Mouse (Mus musculus) heart, embryonic 15.5 days (tissue): ENCODE results near the gene Emd. TPM values are rescaled to one million over a fixed set of nuclear protein-coding genes. Genes with fewer than 3 reads are reported as not detected.

Experiments
- ATAC-seq: fragments of 200-750 bp; cut with Nextera tagmentation; replicated peaks from 2 replicates; pipeline ENCODE4 v1.8.0; 2017; ENCODE audit warnings: low read depth, moderate TSS enrichment; ENCODE audit not compliant: insufficient number of reproducible peaks, insufficient read depth, low FRiP score
- H3K27ac ChIP-seq: fragments of 300-500 bp; sonication (generic); 2 replicates; pipeline ENCODE4 v1.5.1; 2015; ENCODE audit warnings: mild to moderate bottlenecking, inconsistent platforms
- H3K27me3 ChIP-seq: fragments of 300-500 bp; sonication (generic); 2 replicates; pipeline ENCODE4 v1.6.1; 2015; ENCODE audit warnings: inconsistent platforms
- H3K36me3 ChIP-seq: fragments of 300-500 bp; sonication (generic); 2 replicates; pipeline ENCODE4 v1.6.1; 2015; ENCODE audit warnings: mild to moderate bottlenecking, inconsistent platforms
- H3K4me1 ChIP-seq: fragments of 300-500 bp; sonication (generic); replicated peaks from 2 replicates; pipeline ENCODE4 v1.6.1; 2015; ENCODE audit warnings: inconsistent platforms
- H3K4me2 ChIP-seq: fragments of 300-500 bp; sonication (generic); 2 replicates; pipeline ENCODE4 v1.6.1; 2015; ENCODE audit warnings: inconsistent platforms, mild to moderate bottlenecking, moderate library complexity
- H3K4me3 ChIP-seq: fragments of 300-500 bp; sonication (generic); 2 replicates; pipeline ENCODE4 v1.5.1; 2015; ENCODE audit warnings: mild to moderate bottlenecking, inconsistent platforms
- H3K9ac ChIP-seq: fragments of 300-500 bp; sonication (generic); 2 replicates; pipeline ENCODE4 v1.6.1; 2015; ENCODE audit warnings: mild to moderate bottlenecking, inconsistent platforms
- H3K9me3 ChIP-seq: fragments of 300-500 bp; sonication (generic); replicated peaks from 2 replicates; pipeline ENCODE4 v1.6.1; 2016; ENCODE audit warnings: inconsistent platforms
- WGBS: fragments of 180-500 bp; shearing (Covaris S2); methylation state at CpG from one replicate; pipeline ENCODE4 v1.1.7; 2015; ENCODE audit warnings: mixed read lengths; 5-methylcytosine and 5-hydroxymethylcytosine counted together
- polyA plus RNA-seq: library from polyadenylated mRNA; unstranded; fragments of >200 nt; fragmentation: Nextera tagmentation; extraction: Ambion mirVana; gene quantifications from 2 replicates; pipeline ENCODE4 v1.2.1, GENCODE M21; 2015

Gene Emd
- polyA plus RNA-seq, 1 experiment from 2014 or later, result 14.9 TPM

GRCm38 (mm10) chrX:74246213-74246681 is 8.2 kb upstream of the Emd start:
- Histone ChIP-seq H3K36me3 (peaks cover 19% of the 10 kb centered on the region), H3K27ac (peak overlapping the region; percentile 91), H3K4me1 (peaks cover 19% of the 10 kb centered on the region), H3K9me3 (no peaks in the 10 kb centered on the region), H3K4me3 (peak overlapping the region; percentile 64), H3K9ac (peak overlapping the region; percentile 69), H3K27me3 (no peaks in the 10 kb centered on the region), H3K4me2 (peak overlapping the region; percentile 70)
- peak; percentile 86 for ATAC-seq
- 16% methylated on average over 38 of the region's 38 CpGs for WGBS

GRCm38 (mm10) chrX:74246693-74247092 is 7.8 kb upstream of the Emd start:
- Histone ChIP-seq H3K4me1 (peaks cover 19% of the 10 kb centered on the region), H3K36me3 (peaks cover 15% of the 10 kb centered on the region), H3K9me3 (no peaks in the 10 kb centered on the region), H3K9ac (peak overlapping the region; percentile 56), H3K4me3 (peak overlapping the region; percentile 64), H3K4me2 (peak overlapping the region; percentile 70), H3K27ac (peak overlapping the region; percentile 91), H3K27me3 (no peaks in the 10 kb centered on the region)
- 4% methylated on average over 15 of the region's 15 CpGs for WGBS
- ATAC-seq, result peak; percentile 16

DNA sequence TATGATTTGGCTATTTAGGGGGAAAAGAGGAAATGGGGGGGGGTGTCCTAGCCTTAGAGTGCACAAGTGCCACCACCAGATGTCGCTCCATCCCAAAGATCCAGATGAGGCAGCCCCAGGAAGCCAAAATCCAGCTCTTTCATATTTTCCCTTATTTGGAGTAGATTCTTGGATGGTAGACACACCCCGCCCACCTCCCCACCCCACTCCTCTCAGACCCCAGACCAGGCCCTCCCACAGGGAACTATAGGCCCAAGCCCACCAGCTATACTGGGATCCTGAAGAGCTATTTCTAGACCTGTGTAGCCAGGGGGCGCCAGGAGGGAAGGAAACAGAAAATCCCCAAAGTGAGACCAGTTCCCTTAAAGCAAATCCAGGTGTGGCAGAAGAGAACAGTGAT is 5.8 kb upstream of the Emd start:
- 13% methylated on average over 3 of the region's 3 CpGs for WGBS
- H3K4me1 ChIP-seq, result peaks cover 9% of the 10 kb centered on the region
- ATAC-seq, result no peak
- H3K9ac ChIP-seq, result peak overlapping the region; percentile 60; the same call in 1 of the 2 replicates
- H3K27me3 ChIP-seq, result no peaks in the 10 kb centered on the region
- H3K9me3 ChIP-seq, result no peaks in the 10 kb centered on the region
- H3K27ac ChIP-seq, result peak overlapping the region; percentile 80
- H3K4me2 ChIP-seq, result peak overlapping the region; percentile 70
- no peaks in the 10 kb centered on the region for H3K36me3 ChIP-seq
- H3K4me3 ChIP-seq, result peak overlapping the region; percentile 53

- ATAC-seq, result no peak
- 6% methylated on average over 38 of the region's 38 CpGs for WGBS
- no peaks in the 10 kb centered on the region for H3K36me3 ChIP-seq
- H3K9me3 ChIP-seq, result no peaks in the 10 kb centered on the region
- no peaks in the 10 kb centered on the region for H3K27me3 ChIP-seq
- H3K4me3 ChIP-seq, result peak within 1 kb of the TSS; percentile 53
- peak within 1 kb of the TSS; percentile 80 for H3K27ac ChIP-seq
- peaks cover 5% of the 10 kb centered on the region; the same call in 1 of the 2 replicates for H3K4me1 ChIP-seq
- peak within 1 kb of the TSS; percentile 60 for H3K9ac ChIP-seq
- peak within 1 kb of the TSS; percentile 70 for H3K4me2 ChIP-seq
These were observed 4.9 kb upstream of the Emd start, which contains the start of gene Flna for GRCm38 (mm10) chrX:74249615-74250014. Gene Flna (minus strand): TSS chrX:74249820.

DNA sequence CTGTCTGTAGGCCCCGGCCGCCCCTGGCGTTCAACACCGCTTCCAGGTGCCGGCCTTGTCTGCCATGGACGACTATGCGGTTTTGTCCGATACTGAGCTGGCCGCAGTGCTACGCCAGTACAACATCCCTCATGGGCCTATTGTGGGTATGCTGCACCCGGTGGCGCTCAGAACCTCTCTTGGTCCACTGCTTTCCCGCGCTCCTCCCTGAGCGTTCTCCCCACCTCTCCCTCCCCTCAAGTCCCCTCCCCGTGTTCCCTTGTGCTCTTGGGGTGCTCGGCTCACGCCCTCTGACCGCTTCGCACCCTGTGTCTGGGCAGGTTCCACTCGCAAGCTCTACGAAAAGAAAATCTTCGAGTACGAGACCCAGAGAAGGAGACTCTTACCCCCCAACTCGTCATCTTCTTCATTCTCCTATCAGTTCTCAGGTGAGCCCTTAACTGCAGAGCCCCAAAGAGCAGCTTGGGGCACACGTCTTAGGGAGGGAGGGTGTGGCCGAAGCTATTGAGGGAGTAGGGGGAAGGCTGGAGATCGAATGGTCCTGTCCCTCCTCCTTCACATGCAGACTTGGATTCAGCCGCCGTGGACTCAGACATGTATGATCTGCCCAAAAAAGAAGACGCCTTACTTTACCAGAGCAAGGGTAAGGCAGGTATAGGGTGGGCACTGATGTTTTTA is 540 bp downstream of the Emd start:
- H3K27me3 ChIP-seq, result no peaks in the 10 kb centered on the region
- peaks cover 8% of the 10 kb centered on the region; the same call in 1 of the 2 replicates for H3K36me3 ChIP-seq
- peak; percentile 54 for ATAC-seq
- WGBS, result 16% methylated on average over 31 of the region's 31 CpGs
- H3K4me1 ChIP-seq, result peaks cover 4% of the 10 kb centered on the region
- H3K9ac ChIP-seq, result peak overlapping the region; percentile 68
- H3K4me3 ChIP-seq, result peak overlapping the region; percentile 63
- peak overlapping the region; percentile 94 for H3K27ac ChIP-seq
- peak overlapping the region; percentile 70 for H3K4me2 ChIP-seq
- no peaks in the 10 kb centered on the region for H3K9me3 ChIP-seq

DNA sequence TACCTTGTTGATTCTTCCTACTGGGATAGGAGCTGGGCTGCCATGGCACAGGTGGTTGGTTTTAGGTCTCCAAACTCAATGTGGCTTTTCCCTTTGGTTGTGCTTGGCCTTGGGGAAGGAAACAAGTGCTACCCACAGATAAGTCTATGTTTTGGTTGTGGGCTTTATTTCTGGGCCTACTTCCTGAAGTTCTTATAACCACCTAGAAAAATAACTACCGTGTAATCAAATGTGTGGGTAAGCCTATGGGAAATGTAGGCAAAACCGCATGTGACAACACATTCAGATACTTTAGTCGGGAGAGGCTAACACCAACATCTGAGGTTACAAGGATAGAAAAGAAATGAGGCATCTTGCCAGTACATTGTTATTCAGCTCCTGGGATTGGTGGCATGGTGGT is 3.3 kb downstream of the Emd start:
- H3K4me2 ChIP-seq, result no peak overlapping the region
- no peak overlapping the region for H3K27ac ChIP-seq
- WGBS, result 89% methylated on average over 3 of the region's 3 CpGs
- H3K36me3 ChIP-seq, result peaks cover 8% of the 10 kb centered on the region; the same call in 1 of the 2 replicates
- no peaks in the 10 kb centered on the region for H3K27me3 ChIP-seq
- H3K4me3 ChIP-seq, result no peak overlapping the region
- ATAC-seq, result no peak
- H3K9ac ChIP-seq, result no peak overlapping the region
- peaks cover 4% of the 10 kb centered on the region for H3K4me1 ChIP-seq
- H3K9me3 ChIP-seq, result no peaks in the 10 kb centered on the region

DNA sequence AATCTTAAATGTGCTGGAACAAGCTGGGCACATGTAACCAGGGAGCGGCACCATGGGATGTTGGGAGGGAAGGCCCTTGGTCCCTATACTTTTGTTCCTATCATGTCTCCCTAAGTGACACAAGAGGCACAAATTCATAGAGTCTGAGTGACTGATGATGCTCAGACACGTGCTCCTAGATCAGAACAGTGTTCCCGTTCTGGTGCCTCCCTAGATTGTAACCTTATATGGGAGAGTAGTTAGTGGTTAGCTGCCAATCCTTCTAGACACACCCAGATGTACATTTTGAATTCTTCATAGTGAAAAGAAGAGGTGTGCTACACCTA is 15.2 kb downstream of the Emd start:
- Histone ChIP-seq H3K27me3 (no peaks in the 10 kb centered on the region), H3K4me3 (peak overlapping the region; percentile 62), H3K4me1 (0 out of 2 replicates have a peak, but pooled peaks cover 5% of the 10 kb centered on the region), H3K4me2 (peak overlapping the region; percentile 57), H3K36me3 (peaks cover 3% of the 10 kb centered on the region; the same call in 1 of the 2 replicates), H3K9me3 (no peaks in the 10 kb centered on the region), H3K9ac (peak overlapping the region; percentile 44), H3K27ac (peak overlapping the region; percentile 91)
- peak; percentile 29; the same call in 1 of the 2 replicates for ATAC-seq
- 18% methylated on average over 3 of the region's 3 CpGs for WGBS

DNA sequence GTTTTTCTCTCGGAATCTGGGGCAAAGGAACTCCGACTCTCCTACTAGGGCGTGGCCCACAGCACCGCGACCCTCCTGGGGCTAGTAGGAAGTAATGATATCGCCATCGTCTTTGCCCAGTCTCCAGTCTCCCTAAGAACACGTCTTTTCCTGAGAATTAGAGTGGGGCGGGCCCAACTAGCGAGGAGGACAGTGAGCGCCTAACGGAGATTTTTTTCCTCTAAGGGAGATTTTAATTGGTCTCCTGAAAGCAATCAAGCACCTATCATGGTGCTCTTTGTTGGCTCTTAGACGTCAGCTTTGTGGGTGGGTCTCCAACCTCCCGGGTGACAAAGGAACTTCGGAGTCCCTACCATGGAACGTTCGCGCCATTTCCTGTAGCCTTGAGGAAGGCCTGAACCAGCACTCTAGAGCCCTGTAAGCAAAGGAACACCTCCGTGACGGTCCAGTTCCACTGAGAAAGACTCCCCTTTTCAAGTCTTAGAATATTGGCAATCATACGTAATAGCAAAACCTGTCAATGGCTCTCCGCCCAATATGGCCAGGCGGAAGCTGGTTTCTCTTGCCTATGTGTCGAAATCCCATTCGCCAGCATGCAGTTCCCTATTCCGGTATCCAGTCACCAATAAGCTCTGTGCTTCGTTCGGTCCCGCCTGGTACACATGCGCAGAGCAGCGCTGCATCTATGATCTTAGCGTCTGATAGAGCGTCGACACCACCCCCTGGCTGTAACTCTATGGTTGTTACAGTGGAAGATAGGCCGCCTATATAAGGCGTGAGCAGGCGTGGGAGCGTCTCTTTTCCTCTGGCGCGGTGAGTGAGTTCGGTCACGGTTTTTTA is 15.8 kb downstream of the Emd start, which contains the start of gene Rpl10:
Gene Rpl10, plus strand, starts transcription at position 751 of the 840 bp plus-strand sequence.
- Histone ChIP-seq H3K9ac (peak within 1 kb of the TSS; percentile 62), H3K4me2 (peak within 1 kb of the TSS; percentile 60), H3K27me3 (no peaks in the 10 kb centered on the region), H3K4me1 (0 out of 2 replicates have a peak, but pooled peaks cover 5% of the 10 kb centered on the region), H3K4me3 (peak within 1 kb of the TSS; percentile 62), H3K36me3 (peaks cover 3% of the 10 kb centered on the region; the same call in 1 of the 2 replicates), H3K9me3 (no peaks in the 10 kb centered on the region), H3K27ac (peak within 1 kb of the TSS; percentile 91)
- WGBS, result 13% methylated on average over 42 of the region's 42 CpGs
- peak; percentile 92 for ATAC-seq

DNA sequence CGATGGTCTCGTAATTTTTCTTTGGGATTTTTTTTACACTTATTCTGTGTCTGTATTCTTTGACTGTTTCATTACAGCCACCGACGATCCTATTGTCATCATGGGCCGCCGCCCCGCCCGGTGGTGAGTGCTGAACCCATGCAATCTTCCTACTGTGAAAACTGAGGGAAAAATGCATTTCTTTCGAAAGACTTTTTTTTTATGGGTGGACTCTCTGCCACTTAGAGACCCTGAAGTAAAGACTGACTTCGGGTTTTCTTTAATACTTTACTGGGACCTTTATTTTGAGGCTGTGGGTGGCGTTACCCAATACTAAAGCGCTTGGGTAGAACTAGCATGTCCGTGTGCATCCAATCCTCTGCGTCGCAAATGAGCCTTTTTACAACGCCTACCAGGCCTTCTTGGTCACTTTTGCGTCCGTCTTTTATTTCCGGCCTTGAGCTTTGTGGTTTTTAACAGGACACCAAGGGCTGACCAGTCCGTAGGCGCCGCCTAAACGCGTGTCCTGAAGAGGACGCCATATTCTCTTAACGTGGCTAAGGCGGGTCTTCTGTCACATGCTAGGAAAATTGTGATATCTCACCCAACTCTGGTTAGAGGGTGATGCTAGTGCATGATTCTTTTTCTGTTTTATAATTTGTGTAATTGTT is 16.5 kb downstream of the Emd start:
- Histone ChIP-seq H3K4me1 (0 out of 2 replicates have a peak, but pooled peaks cover 5% of the 10 kb centered on the region), H3K4me2 (peak overlapping the region; percentile 60), H3K9me3 (no peaks in the 10 kb centered on the region), H3K27ac (peak overlapping the region; percentile 57), H3K27me3 (no peaks in the 10 kb centered on the region), H3K36me3 (peaks cover 3% of the 10 kb centered on the region; the same call in 1 of the 2 replicates), H3K4me3 (peak overlapping the region; percentile 62), H3K9ac (peak overlapping the region; percentile 62)
- WGBS, result 13% methylated on average over 27 of the region's 27 CpGs
- no peak for ATAC-seq

DNA sequence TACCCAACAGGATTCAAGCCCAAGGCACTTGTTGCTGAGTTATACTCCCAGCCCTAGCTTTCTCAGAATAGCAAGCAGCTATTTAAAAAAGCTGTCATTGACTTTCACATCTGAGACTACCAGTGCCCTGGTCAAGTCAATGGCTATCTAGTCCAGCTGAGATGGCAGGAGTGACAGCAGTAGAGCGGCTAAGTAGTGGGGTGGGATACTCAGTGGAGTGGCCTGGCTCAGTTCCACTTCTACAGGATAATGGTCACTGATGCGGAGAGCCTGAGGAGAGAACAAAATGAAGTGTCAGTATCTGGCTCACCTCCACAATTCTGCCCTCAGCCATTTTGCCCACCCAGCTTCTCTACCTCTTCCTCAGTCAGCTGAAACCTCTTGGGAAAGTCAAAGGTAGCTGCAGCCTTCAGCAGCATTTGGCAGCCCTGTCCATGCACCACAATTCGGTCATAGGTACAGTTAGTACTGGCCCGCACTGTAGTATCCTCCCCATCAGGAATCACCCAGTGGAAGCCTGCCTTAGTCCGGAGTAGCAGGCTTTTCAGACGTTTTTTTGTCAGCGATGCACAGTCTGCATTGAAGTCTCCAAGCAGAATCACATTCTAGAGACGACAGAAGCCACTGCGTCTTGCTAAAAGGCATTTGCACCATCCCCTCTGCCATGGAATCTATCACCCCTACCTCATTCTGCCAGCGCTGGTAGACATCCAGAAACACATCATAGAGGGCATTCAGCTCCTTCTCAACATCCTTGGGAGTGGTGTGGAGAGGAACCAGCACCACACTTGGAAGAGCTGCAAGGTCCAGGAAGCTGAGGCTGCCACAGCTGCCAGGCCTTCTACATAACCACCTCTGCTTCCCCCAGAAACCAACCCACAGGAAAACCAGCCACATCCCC is 19.2 kb downstream of the Emd start:
- WGBS, result 29% methylated on average over 10 of the region's 10 CpGs
- no peak overlapping the region for H3K4me3 ChIP-seq
- H3K27me3 ChIP-seq, result no peaks in the 10 kb centered on the region
- H3K4me2 ChIP-seq, result no peak overlapping the region
- no peak for ATAC-seq
- H3K9ac ChIP-seq, result no peak overlapping the region
- peak overlapping the region; percentile 37; the same call in 1 of the 2 replicates for H3K27ac ChIP-seq
- H3K36me3 ChIP-seq, result peaks cover 3% of the 10 kb centered on the region; the same call in 1 of the 2 replicates
- H3K4me1 ChIP-seq, result 0 out of 2 replicates have a peak, but pooled peaks cover 5% of the 10 kb centered on the region
- no peaks in the 10 kb centered on the region for H3K9me3 ChIP-seq
